Mouse (Mus musculus) lung, adult 2 months (tissue): ENCODE results near the gene Btbd9.

Experiments used
- CTCF ChIP-seq: fragments of 200-500 bp; IDR thresholded peaks from 2 replicates; pipeline ENCODE4 v1.5.1; 2011; ENCODE audit warnings: mild to moderate bottlenecking, low read length, control low read depth; ENCODE audit not compliant: insufficient read depth
- POLR2A ChIP-seq: fragments of 200-500 bp; IDR thresholded peaks from 2 replicates; pipeline ENCODE4 v1.6.1; 2011; ENCODE audit warnings: low read depth, mild to moderate bottlenecking, control low read depth, low read length, borderline replicate concordance; ENCODE audit errors: extremely low read depth

DNA sequence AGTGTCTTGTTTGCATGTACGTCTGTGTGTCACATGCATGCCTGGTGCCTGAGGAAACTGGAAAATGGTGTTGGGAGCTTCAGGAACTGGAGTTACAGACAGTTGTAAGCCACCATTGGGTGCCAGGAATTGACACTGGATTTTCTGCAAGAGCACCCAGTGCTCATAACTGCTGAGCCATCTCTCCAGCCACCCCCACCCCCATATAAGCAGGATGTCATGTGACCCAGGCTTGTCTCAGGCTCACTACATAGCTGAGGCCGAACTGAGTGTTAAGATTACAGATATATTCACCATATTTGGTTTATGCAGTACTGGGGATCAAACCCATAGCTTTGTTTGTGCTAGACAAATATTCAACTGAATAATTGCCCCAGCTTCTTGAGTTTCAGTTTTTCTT lies 394.2 kb downstream of the Btbd9 start:
- TF ChIP-seq CTCF, result no peak
- TF ChIP-seq POLR2A, result no peak
